ENCODE assay signal across 9 mouse cellular contexts in genomic region chr3:35066824-35067223, GRCm38 (mm10).
DNase-seq lines count a peak whose midpoint lies in the region; ATAC-seq and TF ChIP-seq lines count a peak whose summit lies in the region.
"Had no signal": no experiment of that assay in that cellular context is flagged by ENCODE, and none has a peak within 500 bp of the region (broad histone marks: within the 10 kb centered on the region; RNA-seq: fewer than 3 reads in every experiment).

No protein-coding gene starts in this region.

- H3K9me3 ChIP-seq in forebrain, embryonic 12.5 days = no peaks in the 10 kb centered on the region
- H3K9me3 ChIP-seq: forebrain, embryonic 10.5 days had no signal

- no peak overlapping the region; the same call in 1 of the 2 replicates for H3K9ac ChIP-seq in forebrain, embryonic 12.5 days

- peaks cover 5% of the 10 kb centered on the region; the same call in 1 of the 2 replicates for H3K4me1 ChIP-seq in forebrain, embryonic 12.5 days

- peak; percentile 84 for ATAC-seq in cerebellum, adult (ENCODE audit: insufficient number of reproducible peaks, low FRiP score, low TSS enrichment)
- ATAC-seq in forebrain, embryonic 12.5 days (ENCODE audit: low FRiP score) = no peak

- no peak overlapping the region for H3K4me3 ChIP-seq in left cerebral cortex, adult 2 months
- no peak overlapping the region for H3K4me3 ChIP-seq in forebrain, embryonic 12.5 days (replicated peaks)
- H3K4me3 ChIP-seq: forebrain, embryonic 10.5 days had no signal

- intact Hi-C loops in left cerebral cortex, adult 2 months (cut with DNase I) = no loop called here
- intact Hi-C loops in left cerebral cortex, postnatal 14 days (cut with DNase I) = no loop called here

- H3K36me3 ChIP-seq in forebrain, embryonic 12.5 days (replicated peaks) = no peaks in the 10 kb centered on the region
- H3K36me3 ChIP-seq: forebrain, embryonic 10.5 days had no signal

- DNase-seq in cerebellum, postnatal 4 days (ENCODE audit: low spot score in 2 of 2) = no peak
- peak; percentile 46 to 49 for DNase-seq in left cerebral cortex, adult 2 months (ENCODE audit: extremely low spot score in 1 of 2, low spot score in 2 of 2)
- DNase-seq in left cerebral cortex, adult 11 months (ENCODE audit: low spot score) = no peak
- DNase-seq in left cerebral cortex, postnatal 14 days (ENCODE audit: low spot score in 2 of 2) = peak; percentile 38
- peak; percentile 56 for DNase-seq in right cerebral cortex, postnatal 25 days
- no peak for DNase-seq in thymus, postnatal 25 days

- no peak overlapping the region for H3K4me2 ChIP-seq in forebrain, embryonic 12.5 days

- H3K27me3 ChIP-seq in forebrain, embryonic 12.5 days = peaks cover 5% of the 10 kb centered on the region

- H3K27ac ChIP-seq in left cerebral cortex, adult 2 months = no peak overlapping the region
- H3K27ac ChIP-seq in forebrain, embryonic 12.5 days = no peak overlapping the region
- H3K27ac ChIP-seq: forebrain, embryonic 10.5 days had no signal

- no peak for TF ChIP-seq CTCF in left cerebral cortex, adult 2 months (IDR thresholded peaks at IDR 0.05)

- 53% methylated on average over 9 of the region's 9 CpGs for WGBS in forebrain, embryonic 12.5 days

Comparison
In these comparisons a context has a peak if more than half of its experiments do, and no peak if none do; other contexts are left out.
1. DNase-seq: peak in left cerebral cortex, adult 2 months (2 of 2), left cerebral cortex, postnatal 14 days (2 of 2) and right cerebral cortex, postnatal 25 days (single experiment); none in cerebellum, postnatal 4 days (0 of 2), left cerebral cortex, adult 11 months (single experiment) and thymus, postnatal 25 days (single experiment).